Mouse (Mus musculus): ENCODE data around the gene Echdc2.
"Not testable (repeated sequence)": the region's sequence is repeated elsewhere in the genome, so short reads cannot be mapped to it uniquely, and the experiment has no call there.

Gene Echdc2

GRCm38 (mm10) chr4:108165152-108165895 is at the start of gene Echdc2:
Echdc2 (plus strand) TSS chr4:108165437.
- DNase-seq (ENCODE audit: low spot score in 2 of 2), result peak; percentile 9 to 49

- no peak for DNase-seq (ENCODE audit: low spot score in 2 of 2)
Observed at GRCm38 (mm10) chr4:108116466-108116865, 48.8 kb upstream of the Echdc2 start.

DNA sequence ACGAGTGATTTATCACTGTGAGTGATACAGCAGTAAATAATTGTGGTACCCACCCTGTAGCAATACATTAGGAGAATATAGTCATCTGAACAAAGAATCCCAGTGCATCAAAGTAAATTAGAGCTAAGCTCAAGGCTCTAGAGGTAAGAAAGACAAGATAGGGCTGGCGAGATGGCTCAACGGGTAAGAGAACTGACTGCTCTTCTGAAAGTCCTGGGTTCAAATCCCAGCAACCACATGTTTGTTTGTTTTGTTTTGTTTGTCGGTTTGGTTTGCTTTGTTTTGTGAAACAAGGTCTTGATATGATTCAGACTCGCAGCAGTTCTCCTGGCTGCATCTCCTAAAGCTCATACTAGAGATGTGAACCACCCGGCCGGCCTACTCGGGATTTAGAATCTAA is 47.7 kb upstream of the Echdc2 start:
- DNase-seq (ENCODE audit: low spot score in 2 of 2), result peak in 1 of 2 experiments; percentile 6

DNA sequence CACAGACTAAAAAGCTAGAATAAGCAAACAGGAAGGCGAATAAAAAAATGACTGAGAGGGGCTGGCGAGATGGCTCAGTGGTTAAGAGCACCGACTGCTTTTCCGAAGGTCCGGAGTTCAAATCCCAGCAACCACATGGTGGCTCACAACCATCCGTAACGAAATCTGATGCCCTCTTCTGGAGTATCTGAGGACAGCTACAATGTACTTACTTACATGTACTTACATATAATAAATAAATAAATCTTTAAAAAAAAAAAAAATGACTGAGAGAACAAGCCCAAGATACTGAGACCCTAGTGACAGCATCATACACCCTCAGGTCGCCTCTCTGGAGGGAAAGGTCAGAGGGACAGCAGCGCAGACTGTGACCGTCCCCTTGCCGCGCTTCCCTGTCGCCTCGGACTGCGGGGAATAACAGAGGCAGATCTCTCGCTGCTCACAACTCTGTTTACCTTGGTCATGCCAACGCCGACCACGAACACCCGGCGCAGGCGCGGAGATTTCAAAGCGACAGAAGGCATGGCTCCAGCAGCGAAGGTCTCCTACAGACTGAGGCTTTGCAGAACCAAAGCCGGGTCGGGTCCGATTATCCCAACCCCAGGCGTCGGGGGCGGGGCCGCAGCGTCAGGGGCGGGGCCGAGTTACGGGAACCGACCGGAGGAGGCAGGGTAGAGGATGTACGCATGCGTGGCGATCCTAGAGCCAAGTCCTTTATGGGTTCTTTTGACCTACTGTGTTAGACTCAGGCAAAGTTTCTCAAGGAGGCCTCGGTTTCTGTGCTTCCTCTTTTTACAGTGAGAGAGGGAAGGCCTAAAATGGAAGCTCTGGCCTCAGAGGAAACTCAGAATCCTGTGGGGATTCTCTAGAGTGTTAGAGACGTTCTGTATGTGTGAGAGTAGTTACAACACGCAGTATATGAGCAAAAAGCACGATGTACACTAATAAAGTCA is 47.0 kb upstream of the Echdc2 start:
- peak; percentile 77 to 89 for DNase-seq (ENCODE audit: low spot score in 2 of 2)

DNA sequence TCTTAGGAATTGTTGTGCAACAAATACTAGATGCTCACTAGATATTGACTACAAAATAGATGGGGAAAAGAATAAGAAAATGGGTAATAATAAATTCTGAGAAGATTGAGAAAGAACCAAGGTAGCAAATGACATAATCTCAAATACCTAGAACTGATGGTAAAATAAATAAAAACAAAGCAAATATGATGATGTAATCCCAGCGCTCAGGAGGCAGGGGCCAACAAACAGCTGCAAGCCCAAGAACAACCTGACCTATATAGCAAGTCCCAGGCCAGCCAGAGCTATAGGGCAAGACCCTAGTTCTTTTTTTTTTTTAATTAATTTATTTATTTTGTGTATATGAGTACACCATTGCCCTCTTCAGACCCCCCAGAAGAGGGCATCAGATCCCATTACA is 41.1 kb upstream of the Echdc2 start:
- DNase-seq (ENCODE audit: low spot score in 2 of 2), result no peak

- DNase-seq (ENCODE audit: low spot score in 2 of 2), result no peak
Observed at GRCm38 (mm10) chr4:108126260-108126659, 39.0 kb upstream of the Echdc2 start.

DNA sequence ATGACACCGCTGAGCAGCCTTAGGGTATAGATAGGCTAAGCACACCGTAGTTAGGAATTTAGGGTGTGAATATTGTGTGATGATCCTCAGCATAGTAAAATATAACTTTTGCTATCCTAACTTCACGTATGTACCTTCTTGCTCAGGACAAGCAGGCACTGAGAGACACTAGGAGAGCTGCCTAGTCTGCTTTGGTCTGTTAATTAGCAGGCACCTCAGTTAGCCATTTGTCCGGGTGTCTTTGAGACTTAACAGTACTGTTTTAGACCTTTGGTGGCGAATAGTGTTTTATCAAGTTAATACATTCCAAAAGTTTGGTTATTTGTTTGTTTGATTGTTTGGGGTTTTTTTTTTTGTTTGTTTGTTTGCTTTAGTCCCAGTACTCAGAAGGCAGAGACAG is 37.7 kb upstream of the Echdc2 start:
- no peak for DNase-seq (ENCODE audit: low spot score in 2 of 2)

DNA sequence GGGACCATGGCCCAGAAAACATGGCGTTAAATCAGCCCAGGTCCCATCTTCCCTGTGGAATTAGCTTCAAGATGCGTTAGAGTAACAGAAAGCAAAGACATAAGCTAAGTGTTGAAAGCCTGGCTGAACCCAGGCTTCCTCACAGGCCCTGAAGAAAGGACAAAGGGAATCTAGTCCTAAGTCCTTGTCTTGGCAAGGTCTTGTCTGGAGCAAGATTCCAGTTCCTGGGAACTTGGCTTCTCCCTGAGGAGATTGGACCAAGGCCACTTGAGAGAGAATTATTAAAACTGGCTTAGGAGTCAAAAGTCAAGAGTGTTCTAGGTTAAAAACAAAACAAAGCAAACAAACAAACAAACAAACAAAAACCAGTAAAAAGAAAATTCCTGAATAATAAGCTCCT is 36.9 kb upstream of the Echdc2 start:
- no peak for DNase-seq (ENCODE audit: low spot score in 2 of 2)

- DNase-seq (ENCODE audit: low spot score in 2 of 2), result no peak
Observed at GRCm38 (mm10) chr4:108130452-108130851, 34.8 kb upstream of the Echdc2 start.

DNA sequence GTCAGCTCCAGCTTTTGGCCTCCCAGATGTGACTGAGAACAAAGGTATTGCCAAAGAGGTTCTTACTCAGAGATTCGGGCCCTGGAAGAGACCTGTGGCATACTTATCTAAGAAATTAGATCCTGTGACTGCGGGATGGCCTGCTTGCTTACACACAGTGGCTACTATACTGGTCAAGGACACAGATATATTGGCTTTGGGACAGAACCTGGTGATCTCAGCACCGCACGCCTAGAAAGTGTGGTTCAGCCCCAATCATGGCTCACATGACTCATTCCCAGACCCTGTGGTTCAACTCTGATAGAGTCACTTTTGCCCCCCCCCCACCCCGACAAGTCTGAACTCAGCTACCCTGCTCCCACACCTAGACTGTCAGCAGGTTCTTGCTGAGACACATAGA is 28.3 kb upstream of the Echdc2 start:
- DNase-seq (ENCODE audit: low spot score in 2 of 2), result no peak

GRCm38 (mm10) chr4:108143178-108143577 is 22.1 kb upstream of the Echdc2 start:
- DNase-seq (ENCODE audit: low spot score in 2 of 2), result not testable (repeated sequence)

GRCm38 (mm10) chr4:108143778-108144177 is 21.5 kb upstream of the Echdc2 start:
- no peak for DNase-seq (ENCODE audit: low spot score in 2 of 2)

GRCm38 (mm10) chr4:108144880-108145279 is 20.4 kb upstream of the Echdc2 start, which contains the start of gene Scp2:
Scp2 (minus strand) TSS chr4:108144998.
- DNase-seq (ENCODE audit: low spot score in 2 of 2), result no peak

DNA sequence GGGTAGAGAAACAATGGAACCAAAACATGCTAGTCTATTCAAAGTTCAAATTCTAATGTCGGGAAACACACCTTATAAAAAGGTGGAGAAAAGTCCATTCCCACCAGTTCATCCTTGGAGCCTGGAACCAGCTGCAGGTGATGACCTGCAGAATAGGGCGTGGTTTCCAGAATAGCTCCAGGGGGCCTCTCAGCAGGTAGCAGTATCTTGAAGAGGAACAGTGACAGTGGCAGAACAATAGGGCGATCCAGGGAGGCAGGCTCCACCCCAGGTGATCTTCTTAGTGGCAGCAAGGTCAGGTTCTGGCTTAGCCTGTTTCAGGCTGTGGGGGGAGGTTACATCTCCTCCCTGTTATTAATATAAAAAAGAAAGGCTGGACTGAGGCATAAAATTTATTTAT is 19.7 kb upstream of the Echdc2 start:
- DNase-seq (ENCODE audit: low spot score in 2 of 2), result not testable (repeated sequence)

- DNase-seq (ENCODE audit: low spot score in 2 of 2), result not testable (repeated sequence)
Observed at GRCm38 (mm10) chr4:108155141-108155540, 10.1 kb upstream of the Echdc2 start.

GRCm38 (mm10) chr4:108161936-108162335 is 3.3 kb upstream of the Echdc2 start:
- no peak for DNase-seq (ENCODE audit: low spot score in 2 of 2)

DNA sequence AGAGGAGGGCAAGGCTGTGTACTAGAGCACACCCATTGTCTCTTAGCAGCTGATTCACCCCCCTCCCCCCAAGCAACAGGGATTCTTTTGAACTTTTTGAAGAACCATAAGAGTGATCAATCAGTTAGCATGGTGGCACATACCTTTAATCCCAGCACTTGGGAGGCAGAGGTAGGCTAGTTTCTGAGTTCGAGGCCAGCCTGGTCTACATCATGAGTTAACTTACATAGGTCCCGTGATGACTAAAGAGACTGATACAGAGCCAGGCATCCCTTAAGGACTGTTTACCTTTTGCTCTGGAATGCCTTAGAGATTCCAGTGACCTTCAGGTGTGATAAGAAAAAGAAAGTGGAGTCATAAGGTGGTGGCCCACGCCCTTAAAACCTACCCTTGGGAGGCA is 1.9 kb upstream of the Echdc2 start:
- DNase-seq (ENCODE audit: low spot score in 2 of 2), result no peak

DNA sequence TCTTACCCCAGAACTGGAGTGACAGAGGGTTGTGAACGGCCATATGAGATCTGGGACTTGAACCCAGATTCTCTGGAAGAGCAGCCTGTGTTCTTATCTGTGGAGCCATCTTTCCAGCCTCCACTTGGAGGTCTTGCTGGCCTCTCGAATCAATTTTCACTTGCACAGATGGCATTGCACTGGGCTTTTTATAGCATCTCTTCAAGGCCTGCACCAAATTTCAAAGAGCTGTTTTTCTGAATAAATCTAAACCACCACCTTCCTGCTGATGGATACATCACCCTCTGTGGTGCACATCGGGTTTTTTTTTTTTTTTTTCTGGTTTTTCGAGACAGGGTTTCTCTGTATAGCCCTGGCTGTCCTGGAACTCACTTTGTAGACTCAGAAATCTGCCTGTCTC is 1.6 kb downstream of the Echdc2 start:
- DNase-seq (ENCODE audit: low spot score in 2 of 2), result no peak

GRCm38 (mm10) chr4:108168056-108168455 is 2.8 kb downstream of the Echdc2 start:
- no peak for DNase-seq (ENCODE audit: low spot score in 2 of 2)

GRCm38 (mm10) chr4:108182278-108182677 is 17.0 kb downstream of the Echdc2 start:
- DNase-seq (ENCODE audit: low spot score in 2 of 2), result no peak

DNA sequence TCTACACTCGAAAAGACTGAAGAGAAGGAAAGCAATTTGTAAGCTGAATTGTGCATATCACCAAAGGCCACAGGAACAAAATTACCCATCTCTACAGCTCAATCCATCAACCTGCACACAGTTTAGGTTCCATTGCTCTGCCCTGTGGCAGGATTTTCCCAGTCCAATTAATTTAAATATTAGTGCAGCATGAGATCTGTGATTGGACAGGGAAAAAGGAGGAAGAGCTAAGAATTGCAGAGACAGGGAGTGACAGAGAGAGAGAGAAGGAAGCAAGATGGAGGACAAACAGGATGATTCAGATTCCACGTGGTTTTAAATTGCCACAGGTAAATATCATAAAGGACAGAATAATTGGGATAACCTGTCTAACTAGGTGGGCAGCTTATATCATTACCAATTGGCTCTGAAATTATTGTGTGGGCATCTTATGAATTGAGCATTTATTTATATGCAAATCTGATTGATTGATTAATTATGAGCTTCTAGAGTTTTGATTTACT is 27.6 kb downstream of the Echdc2 start:
- no peak for DNase-seq (ENCODE audit: low spot score in 2 of 2)

DNA sequence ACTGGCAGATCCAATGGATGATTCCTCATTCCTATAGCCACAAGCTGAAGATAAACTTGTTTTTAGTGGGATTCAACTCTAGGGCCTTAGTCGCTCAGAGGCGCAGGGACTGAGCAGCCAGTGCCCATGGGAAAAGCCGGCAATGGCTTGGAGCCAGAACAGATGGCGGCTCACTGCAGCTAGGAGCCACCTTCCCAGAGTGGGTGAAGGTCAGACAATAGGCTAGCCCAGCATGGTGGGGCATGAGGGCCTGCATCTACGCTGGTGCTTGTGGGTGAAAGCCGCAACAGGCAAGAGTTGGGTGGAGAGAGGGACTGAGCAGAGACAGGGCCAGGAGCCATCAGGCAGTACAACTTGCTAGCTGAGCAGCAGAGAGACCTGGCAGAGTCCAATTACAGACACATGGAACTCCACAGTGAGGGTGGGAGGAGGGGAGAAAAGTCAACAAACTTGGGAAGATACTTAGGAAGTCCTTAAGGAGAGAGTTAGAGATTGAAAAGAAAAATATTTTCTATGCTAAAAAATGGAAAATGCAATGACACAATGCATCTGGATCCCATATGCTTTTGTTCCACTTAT is 31.1 kb downstream of the Echdc2 start:
- no peak for DNase-seq (ENCODE audit: low spot score in 2 of 2)
